Mouse (Mus musculus) cortical plate, adult 2 months (tissue): ENCODE data around the gene Gm12184. TPM values are rescaled to one million over a fixed set of nuclear protein-coding genes. Genes with fewer than 3 reads are reported as not detected.
"Not testable (repeated sequence)": the region's sequence is repeated elsewhere in the genome, so short reads cannot be mapped to it uniquely, and the experiment has no call there.

Experiments used
- H3K27ac ChIP-seq: fragments of 200-500 bp; 2 replicates; pipeline ENCODE4 v1.5.1; 2012; ENCODE audit warnings: low read length, control low read depth, inconsistent platforms; ENCODE audit not compliant: insufficient read depth
- H3K4me1 ChIP-seq: fragments of 200-500 bp; 2 replicates; pipeline ENCODE4 v1.6.1; 2011; ENCODE audit warnings: low read length; ENCODE audit not compliant: control insufficient read depth, insufficient read depth
- H3K4me3 ChIP-seq: fragments of 200-500 bp; 2 replicates; pipeline ENCODE4 v1.5.1; 2011; ENCODE audit warnings: mild to moderate bottlenecking, low read length, control low read depth; ENCODE audit not compliant: insufficient read depth
- CTCF ChIP-seq: fragments of 200-500 bp; IDR thresholded peaks from 2 replicates; pipeline ENCODE4 v1.5.1; 2011; ENCODE audit warnings: mild to moderate bottlenecking, control low read depth, low read length; ENCODE audit not compliant: insufficient read depth; ENCODE audit errors: extremely low read depth
- POLR2A ChIP-seq: fragments of 200-500 bp; IDR thresholded peaks from 2 replicates; pipeline ENCODE4 v1.6.1; 2011; ENCODE audit warnings: mild to moderate bottlenecking, low read length, control low read depth; ENCODE audit not compliant: insufficient read depth; ENCODE audit errors: extremely low read depth
- polyA plus RNA-seq: library from polyadenylated mRNA; depleted of rRNA; stranded (reverse); fragments of >200 nt; gene quantifications from 2 replicates; pipeline ENCODE4 v1.2.3, GENCODE M21; 2012

Gene Gm12184
- polyA plus RNA-seq, 1 experiment: 33.8 TPM

- TF ChIP-seq CTCF: no peak
- TF ChIP-seq POLR2A: no peak
- Histone ChIP-seq H3K4me1 (peaks cover 2% of the 10 kb centered on the region; the same call in 1 of the 2 replicates), H3K4me3 (no peak overlapping the region), H3K27ac (no peak overlapping the region)
Measured at GRCm38 (mm10) chr11:48796290-48796689, 30.2 kb downstream of the Gm12184 start.

GRCm38 (mm10) chr11:48795221-48795620 lies 31.2 kb downstream of the Gm12184 start:
- Histone ChIP-seq H3K27ac (no peak overlapping the region), H3K4me1 (no peaks in the 10 kb centered on the region), H3K4me3 (no peak overlapping the region)
- TF ChIP-seq POLR2A (no peak), CTCF (no peak)

GRCm38 (mm10) chr11:48793184-48793583 lies 33.3 kb downstream of the Gm12184 start:
- Histone ChIP-seq H3K4me3 (no peak overlapping the region), H3K4me1 (no peaks in the 10 kb centered on the region), H3K27ac (no peak overlapping the region)
- TF ChIP-seq CTCF (no peak), POLR2A (no peak)

GRCm38 (mm10) chr11:48791894-48792293 lies 34.6 kb downstream of the Gm12184 start:
- H3K4me3 ChIP-seq, H3K4me1 ChIP-seq, H3K27ac ChIP-seq: not testable (repeated sequence)

GRCm38 (mm10) chr11:48790946-48791345 lies 35.5 kb downstream of the Gm12184 start:
- Histone ChIP-seq H3K4me1 (no peaks in the 10 kb centered on the region), H3K4me3 (no peak overlapping the region), H3K27ac (no peak overlapping the region)
- TF ChIP-seq POLR2A (no peak), CTCF (no peak)

- Histone ChIP-seq H3K4me3 (no peak overlapping the region), H3K4me1 (no peaks in the 10 kb centered on the region)
- TF ChIP-seq CTCF (peak; percentile 80), POLR2A (no peak)
Measured at GRCm38 (mm10) chr11:48789973-48790823, 36.3 kb downstream of the Gm12184 start.

GRCm38 (mm10) chr11:48789215-48789614 lies 37.2 kb downstream of the Gm12184 start:
- no peaks in the 10 kb centered on the region for H3K4me1 ChIP-seq
- no peak for TF ChIP-seq CTCF
- no peak for TF ChIP-seq POLR2A
- no peak overlapping the region for H3K27ac ChIP-seq
- H3K4me3 ChIP-seq: no peak overlapping the region

More at GRCm38 (mm10) chr11:48789973-48790823, 36.3 kb downstream of the Gm12184 start:
- H3K27ac ChIP-seq: no peak overlapping the region

GRCm38 (mm10) chr11:48788311-48789089 lies 38.0 kb downstream of the Gm12184 start:
- Histone ChIP-seq H3K27ac (no peak overlapping the region), H3K4me3 (peak overlapping the region; percentile 34), H3K4me1 (no peaks in the 10 kb centered on the region)
- TF ChIP-seq CTCF (peak; percentile 59), POLR2A (no peak)

- Histone ChIP-seq H3K4me1 (no peaks in the 10 kb centered on the region), H3K27ac (no peak overlapping the region), H3K4me3 (no peak overlapping the region; the same call in 1 of the 2 replicates)
- TF ChIP-seq CTCF (no peak), POLR2A (no peak)
Measured at GRCm38 (mm10) chr11:48787455-48788211, 38.8 kb downstream of the Gm12184 start.
